Mouse (Mus musculus) macrophage (primary cell): Measurements from ENCODE around the gene Ccdc187. TPM values are rescaled to one million over a fixed set of nuclear protein-coding genes. Genes with fewer than 3 reads are reported as not detected.

Experiments used
- H3K27ac ChIP-seq: fragments of 350-480 bp; formaldehyde crosslinking; 2 replicates; pipeline ENCODE4 v1.9.0; 2021
- H3K36me3 ChIP-seq: fragments of 350-480 bp; formaldehyde crosslinking; 2 replicates; pipeline ENCODE4 v1.9.0; 2021; ENCODE audit errors: inconsistent target
- H3K4me3 ChIP-seq: fragments of 350-480 bp; formaldehyde crosslinking; 2 replicates; pipeline ENCODE4 v1.9.0; 2021; ENCODE audit errors: inconsistent target
- H3K79me2 ChIP-seq: fragments of 350-480 bp; formaldehyde crosslinking; 2 replicates; pipeline ENCODE4 v1.9.0; 2021; ENCODE audit errors: inconsistent target
- WGBS: methylation state at CpG from one replicate; pipeline ENCODE4 v1.1.7; 2026; ENCODE audit warnings: inconsistent platforms; ENCODE audit not compliant: missing documents; 5-methylcytosine and 5-hydroxymethylcytosine counted together
- polyA plus RNA-seq: library from polyadenylated mRNA; stranded (reverse); fragments of 250-400 nt; gene quantifications from 3 replicates; pipeline ENCODE4 v1.2.4, GENCODE M21; 2018; ENCODE audit warnings: inconsistent platforms

Gene Ccdc187
- polyA plus RNA-seq, 1 experiment from 2014 or later = not detected

- Histone ChIP-seq H3K36me3 (no peaks in the 10 kb centered on the region), H3K79me2 (no peaks in the 10 kb centered on the region), H3K27ac (no peak overlapping the region), H3K4me3 (no peak overlapping the region)
- 91% methylated on average over 14 of the region's 14 CpGs for WGBS
These were observed 26.2 kb upstream of the Ccdc187 start for GRCm38 (mm10) chr2:26320245-26321185.

- no peaks in the 10 kb centered on the region for H3K36me3 ChIP-seq
- H3K27ac ChIP-seq = no peak overlapping the region
- WGBS = 92% methylated on average over 13 of the region's 13 CpGs
- H3K4me3 ChIP-seq = no peak overlapping the region
- no peaks in the 10 kb centered on the region for H3K79me2 ChIP-seq
These were observed 25.3 kb upstream of the Ccdc187 start for GRCm38 (mm10) chr2:26319519-26320244.

GRCm38 (mm10) chr2:26319109-26319508, 24.8 kb upstream of the Ccdc187 start:
- no peaks in the 10 kb centered on the region for H3K79me2 ChIP-seq
- 97% methylated on average over 9 of the region's 9 CpGs for WGBS
- no peaks in the 10 kb centered on the region for H3K36me3 ChIP-seq
- no peak overlapping the region for H3K4me3 ChIP-seq
- no peak overlapping the region for H3K27ac ChIP-seq

- Histone ChIP-seq H3K79me2 (no peaks in the 10 kb centered on the region), H3K27ac (no peak overlapping the region), H3K36me3 (no peaks in the 10 kb centered on the region), H3K4me3 (no peak overlapping the region)
- 94% methylated on average over 3 of the region's 3 CpGs for WGBS
These were observed 23.8 kb upstream of the Ccdc187 start for GRCm38 (mm10) chr2:26317991-26318672.

- WGBS = 74% methylated on average over 3 of the region's 3 CpGs
- no peaks in the 10 kb centered on the region for H3K79me2 ChIP-seq
- no peak overlapping the region for H3K27ac ChIP-seq
- no peak overlapping the region for H3K4me3 ChIP-seq
- no peaks in the 10 kb centered on the region for H3K36me3 ChIP-seq
These were observed 23.0 kb upstream of the Ccdc187 start for GRCm38 (mm10) chr2:26317371-26317770.

GRCm38 (mm10) chr2:26316576-26317246, 22.4 kb upstream of the Ccdc187 start:
- 73% methylated on average over 9 of the region's 9 CpGs for WGBS
- no peak overlapping the region for H3K4me3 ChIP-seq

GRCm38 (mm10) chr2:26315925-26316311, 21.6 kb upstream of the Ccdc187 start:
- H3K4me3 ChIP-seq = peak overlapping the region; percentile 41
- no peaks in the 10 kb centered on the region for H3K79me2 ChIP-seq
- H3K36me3 ChIP-seq = no peaks in the 10 kb centered on the region
- H3K27ac ChIP-seq = no peak overlapping the region
- 8% methylated on average over 11 of the region's 11 CpGs for WGBS

More at GRCm38 (mm10) chr2:26316576-26317246, 22.4 kb upstream of the Ccdc187 start:
- Histone ChIP-seq H3K79me2 (no peaks in the 10 kb centered on the region), H3K36me3 (no peaks in the 10 kb centered on the region), H3K27ac (no peak overlapping the region)

- Histone ChIP-seq H3K4me3 (peak within 1 kb of the TSS; percentile 41), H3K36me3 (no peaks in the 10 kb centered on the region), H3K79me2 (no peaks in the 10 kb centered on the region), H3K27ac (no peak within 1 kb of the TSS)
- WGBS = under 1% methylated on average over 63 of the region's 66 CpGs
These were observed 20.9 kb upstream of the Ccdc187 start, which contains the start of gene Gpsm1 for GRCm38 (mm10) chr2:26315072-26315924. Gpsm1 (plus strand) TSS chr2:26315515.

- whole genome bisulfite sequencing = 78% methylated on average over 13 of the region's 13 CpGs
- H3K4me3 ChIP-seq = no peak overlapping the region
These were observed 20.1 kb upstream of the Ccdc187 start for GRCm38 (mm10) chr2:26314281-26315071.

GRCm38 (mm10) chr2:26313394-26313793, 19.0 kb upstream of the Ccdc187 start:
- WGBS = 100% methylated on average over 1 of the region's 1 CpGs
- no peaks in the 10 kb centered on the region for H3K79me2 ChIP-seq
- H3K27ac ChIP-seq = no peak overlapping the region
- H3K4me3 ChIP-seq = no peak overlapping the region
- no peaks in the 10 kb centered on the region for H3K36me3 ChIP-seq

More at GRCm38 (mm10) chr2:26314281-26315071, 20.1 kb upstream of the Ccdc187 start:
- H3K27ac ChIP-seq = no peak overlapping the region
- H3K79me2 ChIP-seq = no peaks in the 10 kb centered on the region
- H3K36me3 ChIP-seq = no peaks in the 10 kb centered on the region

GRCm38 (mm10) chr2:26312812-26313211, 18.5 kb upstream of the Ccdc187 start:
- Histone ChIP-seq H3K79me2 (no peaks in the 10 kb centered on the region), H3K4me3 (no peak overlapping the region), H3K27ac (no peak overlapping the region), H3K36me3 (no peaks in the 10 kb centered on the region)
- WGBS = 41% methylated on average over 2 of the region's 2 CpGs

GRCm38 (mm10) chr2:26311936-26312335, 17.6 kb upstream of the Ccdc187 start:
- 61% methylated on average over 5 of the region's 5 CpGs for WGBS
- H3K4me3 ChIP-seq = no peak overlapping the region

GRCm38 (mm10) chr2:26309739-26310138, 15.4 kb upstream of the Ccdc187 start:
- Histone ChIP-seq H3K4me3 (no peak overlapping the region), H3K27ac (no peak overlapping the region), H3K79me2 (no peaks in the 10 kb centered on the region), H3K36me3 (no peaks in the 10 kb centered on the region)
- WGBS = 82% methylated on average over 10 of the region's 10 CpGs

More at GRCm38 (mm10) chr2:26311936-26312335, 17.6 kb upstream of the Ccdc187 start:
- Histone ChIP-seq H3K36me3 (no peaks in the 10 kb centered on the region), H3K27ac (no peak overlapping the region), H3K79me2 (no peaks in the 10 kb centered on the region)
